Mouse (Mus musculus): ENCODE data around the gene Nkx3-2.

DNA sequence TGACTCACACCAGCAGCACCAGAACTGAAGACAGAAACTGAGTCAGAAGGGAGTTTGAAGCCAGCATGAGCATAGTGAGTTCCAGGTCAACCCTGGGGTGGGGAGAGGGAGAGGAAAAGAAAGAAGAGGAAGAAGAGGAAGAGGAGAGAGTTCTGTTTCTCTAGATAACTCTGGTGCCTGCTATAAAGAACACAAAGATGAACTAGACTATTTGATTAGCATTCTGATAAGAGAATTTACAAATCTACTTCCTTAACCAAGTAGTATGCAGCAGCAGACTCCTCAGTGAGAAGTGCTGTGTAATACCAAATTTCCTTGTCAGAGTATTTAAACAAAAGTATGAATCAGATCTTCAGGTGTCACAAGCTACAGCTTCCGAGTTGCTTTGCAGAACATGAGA, 37.3 kb downstream of the Nkx3-2 start:
- TF ChIP-seq CTCF (IDR thresholded peaks at IDR 0.05; ENCODE audit: borderline replicate concordance, extremely low read depth, insufficient read depth, insufficient read length) (no peak), POLR2A (IDR thresholded peaks at IDR 0.05; ENCODE audit: borderline replicate concordance, extremely low read depth, insufficient read depth, insufficient read length, poor library complexity, severe bottlenecking) (no peak)
